Mouse (Mus musculus): ENCODE results near the gene Grwd1. TPM values are rescaled to one million over a fixed set of nuclear protein-coding genes. Genes with fewer than 3 reads are reported as not detected.
"Not testable (repeated sequence)": the region's sequence is repeated elsewhere in the genome, so short reads cannot be mapped to it uniquely, and the experiment has no call there.

The Grwd1 gene
- polyA plus RNA-seq (2012; rRNA removed): 15.7 and 17.5 TPM in 2 replicates

GRCm38 (mm10) chr7:45830427-45831127 lies at the start of gene Grwd1:
Gene Grwd1 (minus strand): TSS chr7:45830944.
- H3K4me3 ChIP-seq (ENCODE audit: insufficient read depth, low read length): peak within 1 kb of the TSS; percentile 46
- H3K27ac ChIP-seq (ENCODE audit: insufficient read depth, low read length): peak within 1 kb of the TSS; percentile 37
- TF ChIP-seq CTCF (IDR thresholded peaks at IDR 0.05; ENCODE audit: extremely low read depth, insufficient read depth, low read length) (no peak), POLR2A (IDR thresholded peaks at IDR 0.05; ENCODE audit: extremely low read depth, insufficient read depth, low read length) (peak; percentile 69; the same call in 1 of the 2 replicates)
- peaks cover 3% of the 10 kb centered on the region for H3K4me1 ChIP-seq (ENCODE audit: control insufficient read depth, insufficient read depth, low read length)

- H3K27ac ChIP-seq (ENCODE audit: insufficient read depth, low read length): no peak overlapping the region
- no peak for TF ChIP-seq CTCF (IDR thresholded peaks at IDR 0.05; ENCODE audit: extremely low read depth, insufficient read depth, low read length)
- no peak for TF ChIP-seq POLR2A (IDR thresholded peaks at IDR 0.05; ENCODE audit: extremely low read depth, insufficient read depth, low read length)
Measured at GRCm38 (mm10) chr7:45880531-45880930, 49.8 kb upstream of the Grwd1 start.

GRCm38 (mm10) chr7:45878278-45878677 lies 47.5 kb upstream of the Grwd1 start, which contains the start of gene Grin2d:
Gene Grin2d (minus strand): TSS chr7:45878378.
- not testable (repeated sequence) for H3K27ac ChIP-seq (ENCODE audit: insufficient read depth, low read length); H3K4me1 ChIP-seq (ENCODE audit: control insufficient read depth, insufficient read depth, low read length); H3K4me3 ChIP-seq (ENCODE audit: insufficient read depth, low read length)

More at GRCm38 (mm10) chr7:45880531-45880930, 49.8 kb upstream of the Grwd1 start:
- H3K4me3 ChIP-seq (ENCODE audit: insufficient read depth, low read length): no peak overlapping the region
- no peaks in the 10 kb centered on the region for H3K4me1 ChIP-seq (ENCODE audit: control insufficient read depth, insufficient read depth, low read length)

GRCm38 (mm10) chr7:45876895-45877294 lies 46.2 kb upstream of the Grwd1 start:
- Histone ChIP-seq H3K4me1 (ENCODE audit: control insufficient read depth, insufficient read depth, low read length) (peaks cover 5% of the 10 kb centered on the region; the same call in 1 of the 2 replicates), H3K27ac (ENCODE audit: insufficient read depth, low read length) (no peak overlapping the region)
- TF ChIP-seq POLR2A (IDR thresholded peaks at IDR 0.05; ENCODE audit: extremely low read depth, insufficient read depth, low read length) (no peak), CTCF (IDR thresholded peaks at IDR 0.05; ENCODE audit: extremely low read depth, insufficient read depth, low read length) (no peak)

GRCm38 (mm10) chr7:45873061-45873947 lies 42.6 kb upstream of the Grwd1 start:
- Histone ChIP-seq H3K4me1 (ENCODE audit: control insufficient read depth, insufficient read depth, low read length) (peaks cover 5% of the 10 kb centered on the region; the same call in 1 of the 2 replicates), H3K4me3 (ENCODE audit: insufficient read depth, low read length) (peak overlapping the region; percentile 57), H3K27ac (ENCODE audit: insufficient read depth, low read length) (peak overlapping the region; percentile 37)
- TF ChIP-seq POLR2A (IDR thresholded peaks at IDR 0.05; ENCODE audit: extremely low read depth, insufficient read depth, low read length): no peak
- no peak for TF ChIP-seq CTCF (IDR thresholded peaks at IDR 0.05; ENCODE audit: extremely low read depth, insufficient read depth, low read length)

More at GRCm38 (mm10) chr7:45876895-45877294, 46.2 kb upstream of the Grwd1 start:
- no peak overlapping the region for H3K4me3 ChIP-seq (ENCODE audit: insufficient read depth, low read length)

GRCm38 (mm10) chr7:45872624-45873023 lies 41.9 kb upstream of the Grwd1 start, which contains the start of gene Kdelr1:
Gene Kdelr1 (plus strand): TSS chr7:45872772.
- peaks cover 5% of the 10 kb centered on the region; the same call in 1 of the 2 replicates for H3K4me1 ChIP-seq (ENCODE audit: control insufficient read depth, insufficient read depth, low read length)
- H3K4me3 ChIP-seq (ENCODE audit: insufficient read depth, low read length): peak within 1 kb of the TSS; percentile 57
- peak within 1 kb of the TSS; percentile 37 for H3K27ac ChIP-seq (ENCODE audit: insufficient read depth, low read length)
- peak; percentile 82 for TF ChIP-seq POLR2A (IDR thresholded peaks at IDR 0.05; ENCODE audit: extremely low read depth, insufficient read depth, low read length)
- TF ChIP-seq CTCF (IDR thresholded peaks at IDR 0.05; ENCODE audit: extremely low read depth, insufficient read depth, low read length): peak; percentile 82

GRCm38 (mm10) chr7:45870282-45871058 lies 39.7 kb upstream of the Grwd1 start:
- TF ChIP-seq POLR2A (IDR thresholded peaks at IDR 0.05; ENCODE audit: extremely low read depth, insufficient read depth, low read length): no peak
- TF ChIP-seq CTCF (IDR thresholded peaks at IDR 0.05; ENCODE audit: extremely low read depth, insufficient read depth, low read length): no peak
- Histone ChIP-seq H3K4me3 (ENCODE audit: insufficient read depth, low read length) (peak overlapping the region; percentile 48), H3K27ac (ENCODE audit: insufficient read depth, low read length) (no peak overlapping the region), H3K4me1 (ENCODE audit: control insufficient read depth, insufficient read depth, low read length) (peaks cover 5% of the 10 kb centered on the region; the same call in 1 of the 2 replicates)

- H3K4me3 ChIP-seq (ENCODE audit: insufficient read depth, low read length): peak overlapping the region; percentile 48
- no peak for TF ChIP-seq POLR2A (IDR thresholded peaks at IDR 0.05; ENCODE audit: extremely low read depth, insufficient read depth, low read length)
- no peak for TF ChIP-seq CTCF (IDR thresholded peaks at IDR 0.05; ENCODE audit: extremely low read depth, insufficient read depth, low read length)
- H3K4me1 ChIP-seq (ENCODE audit: control insufficient read depth, insufficient read depth, low read length): peaks cover 4% of the 10 kb centered on the region; the same call in 1 of the 2 replicates
- no peak overlapping the region for H3K27ac ChIP-seq (ENCODE audit: insufficient read depth, low read length)
Measured at GRCm38 (mm10) chr7:45869787-45870186, 39.0 kb upstream of the Grwd1 start.

All from cortical plate, adult 2 months (tissue).